Mouse (Mus musculus): ENCODE results near the gene Tbcd.
A peak's percentile ranks its signal among the peaks of the same experiment; 100 is the strongest.

Tbcd gene

DNA sequence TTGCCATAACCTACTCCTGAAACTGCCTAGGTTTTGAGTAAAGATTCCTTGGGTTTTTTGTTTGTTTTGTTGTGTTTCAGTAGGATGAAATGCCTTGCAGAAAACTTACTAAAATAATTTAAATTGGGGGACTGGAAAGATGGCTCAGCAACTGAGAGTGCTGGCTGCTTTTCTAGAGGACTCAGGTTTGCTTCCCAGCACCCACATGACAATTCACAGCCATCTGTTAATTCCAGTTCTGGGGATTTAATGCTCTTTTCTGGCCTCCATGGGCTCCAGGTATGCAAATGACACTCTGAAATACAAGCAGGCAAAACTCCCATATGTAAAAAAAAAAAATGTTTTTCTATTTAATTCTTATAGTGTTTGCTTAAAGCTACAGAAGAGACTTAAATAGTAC lies 130.1 kb downstream of the Tbcd start:
- DNase-seq (ENCODE audit: low spot score): no peak

DNA sequence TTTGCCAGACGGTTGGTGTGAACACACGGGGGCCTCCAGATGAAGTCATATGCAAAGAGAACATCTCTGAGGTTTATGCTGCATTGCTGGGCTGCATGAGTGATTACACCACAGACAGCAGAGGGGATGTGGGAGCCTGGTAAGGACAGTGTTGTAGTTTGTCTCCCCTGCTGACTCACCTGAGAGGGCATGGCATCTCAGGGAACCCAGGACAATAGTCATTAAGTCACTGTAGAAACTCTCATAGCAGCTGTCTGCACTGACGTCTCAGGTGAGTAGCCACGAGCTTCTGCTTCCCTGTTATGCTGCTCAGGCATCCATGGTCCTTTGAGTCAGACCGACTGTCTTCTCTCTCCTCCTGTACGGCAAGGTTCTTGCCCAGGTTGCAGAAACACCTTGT lies 145.5 kb downstream of the Tbcd start:
- DNase-seq (ENCODE audit: low spot score): no peak

DNA sequence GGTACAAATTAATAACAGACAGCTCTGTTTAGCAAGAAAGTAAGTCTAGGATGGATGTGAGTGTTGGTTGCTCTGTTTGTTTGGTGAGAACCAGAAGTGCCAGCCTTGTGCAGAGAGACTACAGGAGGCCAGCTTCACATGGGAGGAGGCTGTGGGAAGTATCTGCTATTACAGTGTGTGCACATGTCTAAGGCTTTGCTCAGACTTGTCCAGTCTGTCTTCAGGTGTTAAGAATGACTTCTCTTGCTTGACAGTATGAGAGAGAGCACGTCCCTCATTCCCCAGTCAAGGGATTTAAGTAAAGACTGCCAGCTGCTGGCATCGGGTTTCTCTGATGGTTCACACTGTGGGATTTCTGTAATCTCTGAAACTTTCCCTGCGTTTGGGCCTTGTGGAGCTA lies 149.7 kb downstream of the Tbcd start:
- DNase-seq (ENCODE audit: low spot score): no peak

DNA sequence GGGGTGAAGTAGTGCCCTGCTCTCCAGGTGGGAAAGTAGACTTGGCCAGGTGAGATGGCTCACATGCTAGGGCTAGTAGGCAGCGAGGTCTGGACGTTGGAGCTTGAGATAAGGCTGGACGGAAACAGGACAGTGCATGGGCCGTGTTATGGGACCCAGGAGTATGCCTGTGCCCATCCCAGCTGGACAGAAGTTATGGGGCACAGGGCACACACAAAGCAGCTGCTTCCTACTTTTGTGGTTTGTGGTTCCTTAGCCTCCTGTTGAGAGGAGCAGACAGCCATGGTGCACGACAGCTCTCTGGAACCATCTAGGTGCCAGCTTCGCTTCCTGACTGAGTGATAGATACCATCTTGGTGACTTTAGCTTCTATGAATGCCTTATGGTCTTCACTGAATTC lies 153.9 kb downstream of the Tbcd start:
- no peak for DNase-seq (ENCODE audit: low spot score)

DNA sequence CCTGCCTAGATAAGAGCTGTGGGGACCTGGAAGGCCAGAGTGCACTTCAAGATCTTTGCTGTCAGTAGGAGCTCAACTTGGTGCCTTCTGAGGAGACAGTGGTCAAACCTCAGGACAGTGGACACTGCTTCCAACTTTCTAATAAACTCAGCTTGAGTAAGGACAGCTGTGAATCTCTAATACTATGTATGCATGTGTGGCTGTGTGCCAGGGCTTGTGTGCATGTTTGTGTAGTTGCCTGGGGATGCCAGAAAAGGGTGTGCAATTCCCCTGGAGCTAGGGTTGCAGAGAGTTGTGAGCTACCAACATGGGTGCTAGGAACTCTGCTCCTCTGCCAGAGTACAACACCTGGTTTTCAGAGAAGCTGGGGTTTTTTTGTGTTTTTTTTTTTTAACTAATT lies 159.2 kb downstream of the Tbcd start:
- no peak for DNase-seq (ENCODE audit: low spot score)

DNA sequence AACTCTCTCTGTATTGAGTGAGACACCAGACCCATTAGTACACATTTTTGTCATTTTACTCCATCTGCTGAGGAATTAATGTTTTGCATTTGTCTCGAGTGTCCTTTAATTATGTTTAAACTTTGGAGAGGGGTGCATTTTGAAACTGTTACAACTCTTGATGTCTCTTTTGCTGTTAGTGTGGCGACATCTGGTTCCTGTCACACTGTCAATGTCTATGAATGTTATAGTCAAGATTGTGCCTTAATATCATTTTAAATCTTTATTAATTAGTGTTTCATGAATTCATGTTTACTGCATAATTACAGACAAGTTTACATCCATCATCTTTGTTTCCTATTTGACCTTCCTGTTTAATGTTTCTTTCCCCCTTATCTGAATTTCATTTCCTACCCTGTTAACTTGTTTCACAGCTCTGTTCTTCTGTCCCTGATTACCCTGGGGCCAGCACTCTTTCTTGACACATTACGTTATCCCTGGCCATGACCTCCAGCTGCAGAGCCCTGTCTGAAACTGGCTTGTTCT lies 164.3 kb downstream of the Tbcd start:
- no peak for DNase-seq (ENCODE audit: low spot score)

DNA sequence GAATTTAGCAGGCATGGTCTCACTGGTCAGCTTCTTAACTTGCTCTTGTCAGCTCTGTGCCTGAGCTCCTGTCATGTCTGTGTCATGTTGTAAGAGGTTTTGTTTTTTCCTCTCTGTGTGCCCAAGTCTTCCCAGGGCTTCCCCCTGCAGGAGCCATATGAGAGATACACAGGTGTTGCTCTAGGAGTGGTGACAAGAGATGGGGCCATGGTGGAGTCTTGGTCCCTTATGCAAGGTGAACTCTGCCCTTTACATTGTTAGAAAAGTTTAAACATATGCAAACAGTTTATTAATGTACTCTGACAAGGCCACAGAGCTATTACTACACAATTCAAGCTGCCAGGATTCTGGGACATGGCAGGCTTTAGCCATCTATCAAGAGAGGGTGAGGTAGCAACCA lies 164.8 kb downstream of the Tbcd start:
- no peak for DNase-seq (ENCODE audit: low spot score)

DNA sequence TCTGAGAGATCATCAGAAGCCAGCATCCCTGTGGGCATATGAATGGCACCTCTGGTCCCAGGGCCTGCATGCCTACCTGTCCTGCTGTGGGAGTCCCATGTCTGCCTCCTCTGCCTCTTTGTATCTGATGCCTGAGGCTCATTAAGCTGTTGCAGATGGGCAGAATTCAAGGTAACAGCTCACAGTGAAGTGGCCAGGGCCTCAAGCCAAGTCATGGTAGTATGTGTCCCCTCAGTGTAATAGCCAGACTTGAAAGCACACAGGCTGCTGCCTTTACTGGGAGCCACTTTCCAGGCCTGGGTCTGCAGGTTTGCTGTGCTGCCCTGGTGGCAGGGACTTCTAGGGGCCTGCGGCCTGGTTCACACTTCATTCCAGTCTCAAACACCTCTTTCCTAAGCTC lies 165.6 kb downstream of the Tbcd start:
- no peak for DNase-seq (ENCODE audit: low spot score)

DNA sequence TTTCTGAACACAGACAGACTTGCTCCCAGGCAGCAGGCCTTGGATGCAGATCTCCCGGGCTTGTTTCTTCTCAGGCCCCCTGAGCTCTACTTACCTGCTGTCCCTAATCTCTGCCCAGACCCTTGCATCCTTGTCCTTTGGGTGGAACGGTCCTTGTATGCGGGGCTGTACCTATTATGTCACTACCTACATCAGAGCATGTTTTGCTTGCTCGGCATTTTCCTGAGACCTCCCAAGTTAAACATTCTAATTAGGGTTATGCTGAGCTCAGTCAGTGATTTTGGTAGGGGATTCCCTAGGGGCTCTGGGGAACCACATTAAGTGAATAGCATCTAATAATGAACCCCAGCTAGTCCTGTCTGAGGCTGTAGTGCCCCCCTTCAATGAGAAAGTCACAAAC lies 173.3 kb downstream of the Tbcd start:
- no peak for DNase-seq (ENCODE audit: low spot score)

DNA sequence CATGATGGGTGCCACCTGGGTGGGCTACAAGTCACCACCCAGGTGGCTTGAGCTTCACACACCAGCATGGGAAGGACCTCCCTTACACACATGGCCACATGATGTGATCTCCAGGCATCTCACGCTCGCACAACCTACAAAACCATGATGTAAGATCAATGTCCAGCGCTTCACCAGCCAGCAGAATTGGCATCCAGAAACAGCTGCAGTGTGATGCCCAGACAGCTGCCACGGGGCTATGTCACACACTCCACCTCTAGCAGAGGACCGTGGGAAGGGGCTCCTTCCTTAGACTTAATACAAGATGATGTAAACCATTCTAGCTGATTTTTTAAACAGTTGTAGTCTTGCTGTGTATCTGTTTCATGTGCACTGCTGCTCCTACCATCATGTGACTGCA lies 175.8 kb downstream of the Tbcd start:
- DNase-seq (ENCODE audit: low spot score): no peak

DNA sequence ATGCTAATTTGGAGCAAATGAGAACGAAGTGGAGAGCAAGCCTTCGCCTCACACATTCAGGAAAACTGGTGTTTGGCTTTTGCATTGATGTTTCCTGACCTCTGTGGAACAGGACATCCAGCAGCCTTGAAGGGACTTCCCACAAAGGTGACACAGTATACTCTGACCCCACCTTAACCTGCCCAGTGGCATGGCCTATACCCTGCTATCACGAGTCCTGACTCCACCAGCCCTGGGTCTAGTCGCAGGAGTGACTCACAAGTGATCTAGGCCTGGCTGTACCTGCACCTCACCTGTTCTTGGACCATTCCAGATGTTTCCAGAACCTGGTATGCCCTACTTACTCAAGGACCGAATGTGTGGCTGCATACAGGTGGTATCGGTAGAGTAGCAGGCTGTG lies 177.8 kb downstream of the Tbcd start:
- DNase-seq (ENCODE audit: low spot score): no peak

DNA sequence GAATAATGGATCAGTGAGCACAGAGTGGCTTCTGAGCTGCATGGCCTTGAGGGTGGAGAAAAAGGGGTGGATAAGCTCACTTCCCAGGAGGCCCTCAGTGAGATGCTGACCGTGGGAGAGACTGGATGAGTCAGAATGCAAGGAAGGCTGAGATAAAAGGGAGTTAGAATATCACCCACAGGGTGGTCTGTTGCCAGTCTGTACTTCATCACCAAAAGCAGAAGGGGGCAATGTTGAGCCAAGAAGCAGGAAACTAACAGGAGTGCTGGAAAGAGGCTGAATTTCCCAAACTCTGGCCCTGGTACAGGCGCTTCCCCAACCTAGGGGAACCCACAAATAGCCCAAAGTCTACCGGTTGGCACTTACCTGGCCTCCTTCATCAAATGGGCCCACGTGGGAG lies 178.7 kb downstream of the Tbcd start:
- no peak for DNase-seq (ENCODE audit: low spot score)

DNA sequence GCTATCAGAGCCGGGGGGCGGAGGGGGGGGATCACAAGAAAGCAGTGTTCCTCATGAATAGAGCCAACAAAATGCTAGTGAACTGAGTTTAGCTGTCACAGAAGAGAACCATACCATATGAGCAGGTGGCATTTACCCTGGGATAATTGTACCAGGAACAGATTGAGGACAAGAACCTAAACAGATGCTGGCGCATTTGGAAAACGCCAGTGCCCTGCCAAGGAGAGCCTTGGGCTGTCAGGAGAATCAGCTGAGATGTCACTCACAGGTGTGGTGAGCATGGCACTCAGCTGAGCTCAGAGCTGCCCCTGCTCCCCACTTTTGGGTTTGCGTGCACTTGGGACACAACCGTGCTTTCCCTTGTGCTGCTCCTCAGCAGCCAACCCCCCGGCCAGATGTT lies 179.7 kb downstream of the Tbcd start:
- DNase-seq (ENCODE audit: low spot score): no peak

DNA sequence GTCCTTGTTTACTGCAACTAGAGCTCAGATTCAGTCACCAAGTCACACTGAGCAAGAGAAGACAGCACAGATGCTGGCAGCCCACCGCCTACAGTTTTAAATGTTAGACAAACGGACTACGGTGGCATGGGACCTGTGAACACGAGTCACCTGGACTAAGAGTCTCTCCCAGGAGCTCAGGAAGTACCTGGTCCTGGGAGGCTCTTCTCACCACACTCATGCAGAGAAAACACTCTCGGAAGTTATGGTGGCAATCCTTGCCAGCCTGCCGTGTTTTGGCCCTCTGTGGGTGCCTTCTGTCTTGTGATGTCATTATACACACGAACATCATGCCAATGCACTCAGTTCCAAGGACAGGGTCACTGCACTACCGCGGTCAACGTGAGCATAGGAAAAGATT lies 184.9 kb downstream of the Tbcd start:
- DNase-seq (ENCODE audit: low spot score): no peak

DNA sequence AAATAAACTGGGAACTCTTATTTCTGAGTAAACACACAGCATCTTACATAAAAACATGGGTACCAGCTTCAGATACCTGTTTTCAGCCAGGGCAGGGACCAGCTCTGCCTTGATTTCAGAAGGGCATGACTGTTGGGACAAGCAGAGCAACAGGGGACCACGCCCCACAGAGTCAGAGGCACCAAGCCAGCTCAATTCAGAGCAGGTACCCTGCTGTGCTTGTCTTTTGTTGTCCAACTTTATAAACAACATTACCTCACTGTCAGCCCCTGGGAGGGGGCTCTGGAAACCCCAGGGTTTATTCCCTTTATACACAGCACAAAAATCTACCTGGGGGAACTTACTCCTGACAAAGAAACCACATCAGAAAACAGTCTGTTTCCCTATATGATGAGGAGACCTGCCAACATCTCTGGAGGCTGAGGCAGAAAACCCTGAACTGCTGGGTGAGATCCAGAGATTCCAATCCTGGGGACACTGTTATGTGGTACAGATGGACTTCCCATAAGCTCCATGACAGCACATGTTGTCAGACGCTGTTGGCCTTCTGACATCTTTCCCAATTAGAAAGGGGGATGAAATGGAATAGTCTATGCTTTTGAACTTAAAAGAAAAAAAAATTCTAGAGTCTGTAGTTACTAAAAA lies 189.9 kb downstream of the Tbcd start:
- no peak for DNase-seq (ENCODE audit: low spot score)

DNA sequence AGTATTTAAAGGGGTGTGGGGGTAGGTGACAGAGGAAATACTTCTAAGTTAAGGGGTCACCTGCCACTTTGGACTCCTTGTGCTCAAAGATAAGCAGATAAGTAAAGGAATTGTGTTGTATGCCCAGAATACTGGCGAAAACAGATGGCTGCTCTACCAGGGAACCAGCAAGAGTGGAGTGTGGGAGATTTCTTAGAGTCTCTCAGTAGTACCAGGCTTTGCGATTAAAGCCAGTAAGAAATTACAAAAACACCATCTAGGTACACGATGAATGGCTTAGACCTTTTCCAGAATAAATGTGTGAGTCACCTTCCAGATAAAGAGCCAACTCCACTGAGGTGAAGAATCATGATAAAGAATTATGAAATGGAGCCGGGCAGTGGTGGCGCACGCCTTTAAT lies 193.6 kb downstream of the Tbcd start:
- DNase-seq (ENCODE audit: low spot score): no peak

DNA sequence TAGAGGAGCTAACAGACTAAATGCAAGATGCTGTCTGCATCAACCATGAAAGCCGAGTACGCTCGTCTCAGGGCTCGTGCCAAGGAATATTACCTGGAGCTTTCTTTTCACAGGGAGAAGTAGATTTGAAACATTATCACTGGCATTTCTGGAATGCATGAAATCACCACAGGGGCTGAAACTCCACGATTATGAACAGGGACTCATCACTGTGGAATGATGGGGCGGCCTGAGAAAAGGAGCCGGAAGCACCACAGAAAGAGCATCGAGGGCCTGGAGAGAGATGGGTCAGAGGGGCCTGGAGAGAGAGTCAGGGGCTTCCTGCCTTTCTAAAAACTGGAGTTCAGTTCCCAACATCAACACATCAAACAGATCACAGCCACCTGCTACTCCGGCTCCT lies 195.6 kb downstream of the Tbcd start:
- DNase-seq (ENCODE audit: low spot score): no peak

DNA sequence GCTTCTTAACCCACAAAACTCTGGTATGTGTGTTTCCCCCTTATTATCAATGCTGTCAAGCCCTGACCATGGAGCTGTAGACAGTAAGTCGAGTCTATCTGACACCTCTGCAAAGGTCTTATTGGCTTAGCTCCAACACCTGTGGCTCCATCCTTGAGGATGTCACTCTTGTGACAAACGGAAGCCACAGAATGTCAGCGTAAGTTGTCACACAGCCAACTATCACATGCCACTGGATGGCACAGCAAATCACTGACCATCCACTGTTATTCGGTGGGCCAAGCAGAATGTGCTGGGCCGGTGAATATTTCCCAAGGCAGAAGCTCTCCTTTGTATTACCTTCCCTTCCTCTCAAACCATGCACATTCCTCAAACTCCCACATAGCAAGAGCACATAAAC lies 196.4 kb downstream of the Tbcd start:
- no peak for DNase-seq (ENCODE audit: low spot score)

DNA sequence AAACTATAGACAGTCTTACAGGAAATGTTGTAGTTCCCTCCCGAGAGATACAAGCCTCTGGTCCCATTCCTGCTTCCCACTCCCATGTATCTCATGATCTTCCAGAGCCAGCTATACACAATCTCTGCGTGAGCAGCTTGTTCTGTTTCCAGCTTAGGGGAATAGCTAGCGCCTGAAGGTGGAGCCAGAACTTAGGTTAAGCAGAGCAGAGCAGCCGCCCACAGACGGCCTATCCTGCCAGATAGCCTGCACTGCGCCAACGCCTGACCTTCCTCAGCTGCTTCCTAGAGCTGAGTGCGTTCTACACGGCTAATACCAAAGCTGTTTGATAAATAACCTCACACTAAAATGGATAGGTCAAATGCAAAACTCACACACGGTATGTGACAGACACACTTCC lies 198.2 kb downstream of the Tbcd start:
- DNase-seq (ENCODE audit: low spot score): peak; percentile 45

DNA sequence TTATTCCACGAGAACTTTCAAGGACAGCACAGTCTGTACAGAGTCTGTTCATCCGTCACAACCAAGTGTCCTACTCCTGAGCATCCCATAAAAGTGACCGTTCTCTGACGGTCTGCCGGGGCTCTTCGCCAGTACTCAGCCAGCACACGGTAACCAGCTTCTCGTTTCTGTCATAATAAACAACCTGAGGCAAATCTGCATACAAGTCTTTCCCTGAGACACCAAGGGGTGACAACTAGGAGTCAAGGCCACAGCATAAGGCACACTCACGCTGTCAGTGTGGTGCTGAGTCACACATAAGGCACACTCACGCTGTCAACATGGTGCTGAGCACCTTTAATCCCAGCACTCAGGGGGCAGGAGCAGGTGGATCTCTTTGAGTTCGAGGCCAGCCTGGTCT lies 198.9 kb downstream of the Tbcd start:
- no peak for DNase-seq (ENCODE audit: low spot score)

DNA sequence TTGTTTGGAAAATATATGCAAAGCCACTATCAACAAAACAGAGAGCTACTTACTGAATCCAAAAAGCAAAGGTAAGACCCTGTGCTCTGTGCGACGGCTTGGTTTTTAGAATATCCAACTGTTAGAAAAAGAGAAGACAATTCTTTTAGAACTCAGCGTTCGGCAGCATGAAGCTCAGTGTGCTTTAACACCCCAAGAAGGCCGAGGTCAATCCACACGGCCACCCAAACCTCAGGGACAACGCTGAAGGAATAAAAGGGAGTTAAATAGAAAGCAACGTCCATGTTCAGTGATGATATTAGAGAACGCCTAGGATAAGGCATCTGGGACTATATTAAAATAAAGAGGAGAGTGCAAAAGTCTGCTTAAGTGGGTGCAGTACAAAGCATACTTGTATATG lies 199.8 kb downstream of the Tbcd start:
- DNase-seq (ENCODE audit: low spot score): no peak

DNA sequence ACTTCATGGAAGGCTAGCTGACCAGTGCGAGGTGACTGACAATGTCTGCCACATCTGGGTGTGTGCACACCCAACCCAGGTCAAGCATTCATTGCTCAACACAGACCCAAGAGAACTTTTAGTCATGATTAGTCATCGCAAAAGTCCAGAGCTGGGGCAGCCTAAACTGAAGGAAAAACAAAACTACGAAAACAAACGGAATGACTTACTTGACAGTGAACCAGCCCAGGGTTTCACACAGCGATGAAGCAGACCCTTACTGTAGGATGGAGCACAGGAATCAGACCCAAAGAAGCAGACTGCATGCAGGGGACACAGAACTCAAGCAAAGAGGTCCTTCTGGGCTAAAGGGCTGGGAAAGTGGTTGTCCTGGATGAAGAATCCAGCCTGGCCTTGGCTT lies 200.2 kb downstream of the Tbcd start:
- no peak for DNase-seq (ENCODE audit: low spot score)

DNA sequence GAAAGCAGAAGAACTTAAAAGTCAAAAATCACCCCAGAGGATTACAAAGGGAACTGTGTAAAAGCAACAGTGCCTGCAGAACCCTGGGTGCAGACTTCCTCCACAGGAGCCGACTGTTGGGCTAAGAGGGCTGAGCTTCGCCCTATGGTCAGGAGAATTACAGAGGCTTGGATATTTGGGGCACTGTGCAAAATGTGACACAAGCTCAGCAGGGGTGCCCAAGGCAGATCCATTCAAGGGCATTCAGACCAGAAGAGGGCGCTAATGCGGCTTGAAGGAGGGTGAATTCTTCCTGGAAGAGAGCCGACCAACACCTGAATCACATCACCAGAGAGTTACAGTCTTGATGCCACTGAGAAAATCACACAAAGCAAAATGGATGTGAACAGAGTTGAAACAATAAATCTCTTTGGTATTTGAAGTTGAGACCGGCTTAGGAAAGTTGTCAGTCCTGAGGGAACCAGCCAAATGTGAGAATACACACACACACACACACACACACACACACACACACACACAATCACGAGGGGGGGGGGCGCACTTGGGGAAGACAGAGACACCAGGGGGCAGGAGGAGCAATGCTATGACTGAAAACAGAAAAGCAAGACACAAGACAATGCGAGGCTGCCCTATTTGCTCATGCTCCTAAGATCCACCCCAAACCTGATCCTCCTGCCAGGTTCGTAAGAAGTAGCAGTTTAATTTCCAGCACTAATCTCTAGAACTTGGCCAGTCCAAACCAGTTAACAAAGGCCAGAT lies 201.0 kb downstream of the Tbcd start:
- no peak for DNase-seq (ENCODE audit: low spot score)

DNA sequence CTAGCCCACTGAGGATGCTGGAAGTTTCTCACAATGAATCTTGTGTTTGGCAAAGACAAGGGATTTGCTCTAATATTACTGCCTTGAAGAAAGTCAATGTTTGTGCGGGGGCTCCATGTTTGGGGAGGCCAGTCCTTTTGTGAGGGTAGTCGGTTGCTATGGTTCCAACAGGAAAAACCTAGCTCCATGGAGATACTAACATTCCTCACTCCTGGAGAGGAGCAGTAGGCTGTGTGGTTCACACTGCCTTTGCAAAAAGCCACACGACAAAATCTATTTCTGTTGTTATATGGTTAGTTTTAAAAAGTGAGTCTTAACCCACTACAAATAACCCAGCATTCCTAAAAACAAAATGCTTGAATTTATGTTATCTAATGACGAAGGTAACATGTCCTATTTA lies 201.9 kb downstream of the Tbcd start:
- DNase-seq (ENCODE audit: low spot score): no peak
